Mouse (Mus musculus): ENCODE measurements around the gene Fbxw10. TPM values are rescaled to one million over a fixed set of nuclear protein-coding genes. Genes with fewer than 3 reads are reported as not detected.

Fbxw10 gene
- polyA plus RNA-seq, 1 experiment from 2014 or later: 0.03 TPM

DNA sequence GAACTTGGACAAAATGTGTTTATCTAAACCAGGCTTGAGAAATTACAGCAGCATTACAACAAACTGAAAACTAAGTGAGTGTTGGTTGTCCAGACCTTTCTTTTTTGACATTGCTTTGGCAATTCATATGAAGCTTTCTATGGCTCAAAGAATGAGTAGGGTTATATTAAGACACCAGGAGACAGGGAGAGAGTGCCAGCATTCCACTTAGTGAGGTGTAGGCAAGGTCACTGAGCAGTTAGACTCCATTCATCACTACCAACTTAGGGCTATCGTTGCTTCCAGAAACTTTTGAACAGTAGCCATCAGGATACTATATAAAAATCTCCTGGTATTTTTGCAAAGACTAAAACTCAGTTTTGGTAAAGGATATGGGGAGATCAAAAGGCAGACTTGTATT, 30.5 kb downstream of the Fbxw10 start:
- no peaks in the 10 kb centered on the region for H3K36me3 ChIP-seq
- 85% methylated on average over 1 of the region's 1 CpGs for WGBS (ENCODE audit: insufficient replicate concordance)
- no peaks in the 10 kb centered on the region for H3K9me3 ChIP-seq (replicated peaks)
- DNase-seq (no peak), ATAC-seq (ENCODE audit: low read depth) (no peak)
- no peak overlapping the region for H3K4me2 ChIP-seq
- H3K4me3 ChIP-seq (replicated peaks): no peak overlapping the region
- H3K4me1 ChIP-seq (replicated peaks): peaks cover 25% of the 10 kb centered on the region
- no peak overlapping the region for H3K27ac ChIP-seq
- no peaks in the 10 kb centered on the region for H3K27me3 ChIP-seq
- no peak overlapping the region for H3K9ac ChIP-seq

DNA sequence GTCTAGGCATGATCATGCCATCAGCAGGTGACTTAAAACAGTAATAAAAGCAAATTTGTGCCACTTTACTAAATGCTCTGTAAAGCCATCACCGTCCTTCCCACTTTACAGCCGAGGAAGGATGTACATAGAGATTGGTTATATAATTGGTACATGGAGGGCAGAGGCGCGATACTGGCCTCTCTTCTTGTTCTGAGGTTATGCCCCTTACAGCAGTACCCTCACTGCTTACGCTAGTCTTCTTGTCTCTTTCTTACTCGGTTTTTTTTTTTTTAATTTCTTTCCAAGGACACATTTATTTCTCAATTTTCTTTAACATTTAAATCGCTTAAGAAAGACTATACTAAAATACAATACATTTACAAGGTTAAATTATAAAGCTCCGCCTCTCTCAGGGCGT, 31.9 kb downstream of the Fbxw10 start:
- ATAC-seq (ENCODE audit: low read depth): no peak
- Histone ChIP-seq H3K27ac (no peak overlapping the region), H3K36me3 (0 out of 2 replicates have a peak, but pooled peaks cover 3% of the 10 kb centered on the region), H3K4me3 (replicated peaks) (peak overlapping the region; percentile 82), H3K9ac (0 out of 2 replicates have a peak overlapping the region, but pooled peaks have one; percentile 44), H3K9me3 (replicated peaks) (no peaks in the 10 kb centered on the region), H3K4me1 (replicated peaks) (peaks cover 36% of the 10 kb centered on the region), H3K4me2 (peak overlapping the region; percentile 98), H3K27me3 (no peaks in the 10 kb centered on the region)
- DNase-seq: no peak
- 21% methylated on average over 9 of the region's 9 CpGs for WGBS (ENCODE audit: insufficient replicate concordance)

DNA sequence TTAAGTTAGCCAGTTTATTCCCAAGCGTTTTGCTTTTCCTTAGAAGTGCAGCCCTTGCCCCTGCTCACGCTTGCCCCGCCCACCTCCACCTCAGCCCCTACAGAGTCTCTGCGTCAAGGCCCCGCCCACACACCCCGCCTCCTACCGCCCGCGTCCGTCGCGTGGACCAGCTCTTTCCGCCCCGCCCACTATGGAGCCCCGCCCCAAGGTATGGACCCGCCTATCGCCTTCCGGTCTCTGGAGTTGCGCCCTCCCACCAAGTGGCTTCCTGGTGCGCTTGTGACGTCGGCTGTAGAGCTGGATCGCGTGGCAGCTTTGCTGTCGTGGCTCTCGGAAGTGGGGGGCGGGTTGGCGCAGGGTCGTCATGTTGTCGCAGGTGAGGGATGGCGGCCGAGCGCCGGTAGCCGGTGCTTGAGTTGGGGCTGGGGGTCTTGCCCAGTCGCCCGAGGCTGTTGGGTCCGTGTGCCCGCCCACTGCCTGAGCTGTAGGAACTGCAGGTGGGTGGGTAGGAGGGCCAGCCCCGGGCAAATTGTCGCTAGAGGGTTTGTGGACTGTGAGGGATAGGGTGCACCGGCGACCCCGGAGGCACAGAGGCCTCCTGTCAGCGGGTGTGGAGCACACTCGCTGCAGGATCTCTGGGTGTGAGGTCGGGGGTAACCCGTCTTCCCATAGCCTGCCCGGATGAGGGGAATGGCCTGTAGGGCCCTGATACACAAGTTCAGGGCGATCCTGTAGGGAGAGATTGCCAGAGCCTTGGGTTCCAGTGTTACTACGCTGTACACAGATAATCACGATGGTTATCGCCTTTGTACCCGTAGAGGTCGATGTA, 32.6 kb downstream of the Fbxw10 start, which contains the start of gene Tvp23b:
TSS of gene Tvp23b (plus strand) at position 236 of the 829 bp plus-strand sequence.
- no peaks in the 10 kb centered on the region for H3K9me3 ChIP-seq (replicated peaks)
- H3K27me3 ChIP-seq: no peaks in the 10 kb centered on the region
- peaks cover 5% of the 10 kb centered on the region; the same call in 1 of the 2 replicates for H3K36me3 ChIP-seq
- peak within 1 kb of the TSS; percentile 82 for H3K4me3 ChIP-seq (replicated peaks)
- peak within 1 kb of the TSS; percentile 87 for H3K9ac ChIP-seq
- H3K4me2 ChIP-seq: peak within 1 kb of the TSS; percentile 98
- ATAC-seq (ENCODE audit: low read depth) (peak; percentile 93), DNase-seq (peak; percentile 98)
- under 1% methylated on average over 55 of the region's 55 CpGs for WGBS (ENCODE audit: insufficient replicate concordance)
- peak within 1 kb of the TSS; percentile 83 for H3K27ac ChIP-seq
- peaks cover 37% of the 10 kb centered on the region for H3K4me1 ChIP-seq (replicated peaks)

GRCm38 (mm10) chr11:62883407-62883806, 36.5 kb downstream of the Fbxw10 start:
- Histone ChIP-seq H3K4me3 (replicated peaks) (no peak overlapping the region; the same call in 1 of the 2 replicates), H3K9ac (no peak overlapping the region), H3K36me3 (peaks cover 39% of the 10 kb centered on the region), H3K4me1 (replicated peaks) (peaks cover 37% of the 10 kb centered on the region), H3K27me3 (no peaks in the 10 kb centered on the region), H3K9me3 (replicated peaks) (no peaks in the 10 kb centered on the region), H3K4me2 (peak overlapping the region; percentile 37), H3K27ac (no peak overlapping the region)
- ATAC-seq (ENCODE audit: low read depth) (no peak), DNase-seq (no peak)
- WGBS (ENCODE audit: insufficient replicate concordance): 32% methylated on average over 8 of the region's 8 CpGs

- Histone ChIP-seq H3K9me3 (replicated peaks) (no peaks in the 10 kb centered on the region), H3K27me3 (no peaks in the 10 kb centered on the region), H3K9ac (no peak overlapping the region), H3K36me3 (peaks cover 47% of the 10 kb centered on the region), H3K4me1 (replicated peaks) (peaks cover 34% of the 10 kb centered on the region), H3K4me3 (replicated peaks) (no peak overlapping the region), H3K4me2 (no peak overlapping the region), H3K27ac (0 out of 2 replicates have a peak overlapping the region, but pooled peaks have one; percentile 8)
- DNase-seq (no peak), ATAC-seq (ENCODE audit: low read depth) (no peak)
- WGBS (ENCODE audit: insufficient replicate concordance): 84% methylated on average over 5 of the region's 5 CpGs
These were observed 38.5 kb downstream of the Fbxw10 start for GRCm38 (mm10) chr11:62885323-62885722.

DNA sequence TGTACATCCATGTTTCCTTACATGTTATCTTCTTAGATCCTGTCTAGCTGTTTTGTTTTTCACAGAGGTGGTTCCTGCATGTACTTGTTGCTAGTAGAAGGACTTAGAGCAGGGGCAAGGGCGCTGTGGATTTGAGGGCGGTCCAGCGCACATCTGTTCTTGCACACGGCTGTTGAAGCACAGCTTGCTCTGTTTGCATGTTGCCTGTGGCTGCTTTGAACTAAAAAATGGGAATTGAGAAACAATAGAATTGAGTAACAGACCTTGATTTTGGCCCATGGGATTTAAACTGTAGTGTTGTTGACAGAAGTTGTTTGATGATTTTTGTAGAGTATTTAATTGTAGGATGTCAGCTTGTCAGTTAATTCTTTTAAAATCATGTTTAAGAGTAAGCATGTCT, 43.9 kb downstream of the Fbxw10 start:
- H3K9ac ChIP-seq: no peak overlapping the region
- H3K27ac ChIP-seq: no peak overlapping the region
- H3K36me3 ChIP-seq: peaks cover 51% of the 10 kb centered on the region
- DNase-seq (no peak), ATAC-seq (ENCODE audit: low read depth) (no peak)
- H3K27me3 ChIP-seq: no peaks in the 10 kb centered on the region
- 86% methylated on average over 4 of the region's 4 CpGs for WGBS (ENCODE audit: insufficient replicate concordance)
- peaks cover 6% of the 10 kb centered on the region for H3K4me1 ChIP-seq (replicated peaks)
- H3K4me2 ChIP-seq: no peak overlapping the region
- no peaks in the 10 kb centered on the region for H3K9me3 ChIP-seq (replicated peaks)
- H3K4me3 ChIP-seq (replicated peaks): no peak overlapping the region

- WGBS (ENCODE audit: insufficient replicate concordance): 74% methylated on average over 11 of the region's 11 CpGs
- no peaks in the 10 kb centered on the region for H3K9me3 ChIP-seq (replicated peaks)
- peaks cover 43% of the 10 kb centered on the region for H3K36me3 ChIP-seq
- no peak overlapping the region for H3K4me2 ChIP-seq
- H3K9ac ChIP-seq: no peak overlapping the region
- ATAC-seq (ENCODE audit: low read depth): no peak
- no peak overlapping the region for H3K4me3 ChIP-seq (replicated peaks)
- DNase-seq: no peak
- H3K4me1 ChIP-seq (replicated peaks): peaks cover 6% of the 10 kb centered on the region
- H3K27ac ChIP-seq: no peak overlapping the region
- no peaks in the 10 kb centered on the region for H3K27me3 ChIP-seq
These were observed 44.9 kb downstream of the Fbxw10 start for GRCm38 (mm10) chr11:62891763-62892162.

DNA sequence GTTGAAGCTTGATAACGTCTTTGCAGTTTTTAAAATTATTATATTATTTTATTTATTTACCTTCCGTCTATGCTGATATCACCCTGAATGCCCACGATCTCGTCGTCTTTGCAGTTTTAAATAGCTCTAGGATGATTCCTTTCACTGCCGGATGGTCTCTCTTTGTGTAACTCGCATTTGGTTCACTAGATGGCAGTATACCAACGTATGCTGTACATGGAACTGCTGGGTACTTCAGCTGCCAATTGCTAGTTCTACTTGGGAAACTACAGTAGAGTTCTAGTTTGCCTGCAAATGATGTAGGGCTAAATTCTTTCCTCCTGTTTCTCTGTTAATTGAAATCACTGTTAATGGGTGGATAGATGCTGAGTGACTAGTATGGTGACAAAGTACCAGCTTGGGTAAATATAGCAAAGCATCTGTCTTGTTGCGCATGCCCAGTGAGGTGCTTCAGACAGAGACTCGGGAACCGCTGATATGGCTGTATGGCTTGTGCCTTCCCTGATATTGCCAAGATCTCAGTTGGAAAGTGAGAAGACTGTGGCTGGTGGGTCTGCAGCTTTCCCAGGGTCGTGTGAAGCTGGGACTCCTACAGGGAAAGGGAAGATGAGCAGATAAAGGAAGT, 54.9 kb downstream of the Fbxw10 start:
- WGBS (ENCODE audit: insufficient replicate concordance): 26% methylated on average over 12 of the region's 12 CpGs

DNA sequence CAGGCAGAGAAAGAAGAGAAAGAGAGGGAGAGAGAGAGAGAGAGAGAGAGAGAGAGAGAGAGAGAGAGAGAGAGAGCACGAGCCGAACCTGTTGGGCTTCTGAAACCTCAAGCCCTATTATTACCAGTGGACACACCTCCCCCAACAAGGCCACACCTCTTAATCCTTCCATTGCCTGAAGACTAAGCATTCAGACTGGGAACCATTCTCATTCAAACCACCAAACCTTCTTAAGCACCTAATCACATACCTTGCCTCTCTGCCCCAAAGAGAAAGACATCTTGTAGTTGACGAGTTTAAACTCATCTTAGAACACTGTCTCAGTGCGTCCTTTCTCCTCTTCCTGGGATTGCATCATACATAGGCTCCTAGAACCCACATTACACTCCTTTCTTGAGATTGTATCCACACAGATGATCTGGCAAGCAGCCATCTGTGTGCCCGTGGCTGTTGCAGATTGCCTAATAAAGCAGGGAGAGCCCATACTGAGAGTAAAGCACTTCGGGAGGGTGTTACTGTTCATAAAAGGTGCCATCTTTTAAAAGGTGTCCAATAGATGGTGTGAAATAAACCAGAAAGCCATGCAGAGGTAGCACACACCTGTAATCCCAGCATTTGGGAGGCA, 57.1 kb downstream of the Fbxw10 start:
- no peaks in the 10 kb centered on the region for H3K36me3 ChIP-seq
- no peak for DNase-seq
- 53% methylated on average over 6 of the region's 6 CpGs for WGBS (ENCODE audit: insufficient replicate concordance)
- H3K9me3 ChIP-seq (replicated peaks): no peaks in the 10 kb centered on the region
- no peak overlapping the region for H3K4me3 ChIP-seq (replicated peaks)
- no peaks in the 10 kb centered on the region for H3K27me3 ChIP-seq
- ATAC-seq (ENCODE audit: low read depth): no peak
- H3K27ac ChIP-seq: no peak overlapping the region
- no peak overlapping the region for H3K9ac ChIP-seq
- no peak overlapping the region for H3K4me2 ChIP-seq
- no peaks in the 10 kb centered on the region for H3K4me1 ChIP-seq (replicated peaks)

More for the DNA sequence above, 54.9 kb downstream of the Fbxw10 start:
- no peak overlapping the region for H3K9ac ChIP-seq
- H3K27ac ChIP-seq: no peak overlapping the region
- ATAC-seq (ENCODE audit: low read depth) (no peak), DNase-seq (peak; percentile 9)
- no peaks in the 10 kb centered on the region for H3K9me3 ChIP-seq (replicated peaks)
- H3K27me3 ChIP-seq: no peaks in the 10 kb centered on the region
- no peaks in the 10 kb centered on the region for H3K36me3 ChIP-seq
- no peak overlapping the region for H3K4me3 ChIP-seq (replicated peaks)
- H3K4me1 ChIP-seq (replicated peaks): no peaks in the 10 kb centered on the region
- H3K4me2 ChIP-seq: no peak overlapping the region

GRCm38 (mm10) chr11:62909720-62910306, 62.9 kb downstream of the Fbxw10 start:
- 36% methylated on average over 3 of the region's 3 CpGs for WGBS (ENCODE audit: insufficient replicate concordance)
- no peak for ATAC-seq (ENCODE audit: low read depth)

DNA sequence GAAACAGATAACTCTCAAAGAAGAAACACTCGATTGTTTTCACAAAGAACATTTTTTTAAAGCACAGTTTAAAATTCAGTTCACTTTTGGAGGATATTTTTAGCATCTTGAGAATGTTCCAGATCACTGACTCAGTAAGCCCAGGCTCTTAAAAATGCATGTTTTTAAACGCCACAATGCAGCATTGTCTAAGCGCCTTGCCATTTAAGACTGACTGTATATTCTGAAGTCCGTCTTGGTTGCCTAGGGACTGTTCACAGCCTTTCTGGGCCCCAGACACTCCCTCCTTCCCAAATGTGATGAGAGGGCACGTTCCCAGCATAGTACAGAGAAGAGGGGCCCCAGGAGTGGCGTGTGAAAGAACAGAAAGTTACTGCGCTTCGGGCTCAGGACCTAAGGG, 64.5 kb downstream of the Fbxw10 start:
- Histone ChIP-seq H3K4me2 (no peak overlapping the region), H3K36me3 (no peaks in the 10 kb centered on the region), H3K27ac (no peak overlapping the region), H3K27me3 (no peaks in the 10 kb centered on the region), H3K4me3 (replicated peaks) (no peak overlapping the region), H3K4me1 (replicated peaks) (no peaks in the 10 kb centered on the region), H3K9me3 (replicated peaks) (no peaks in the 10 kb centered on the region), H3K9ac (no peak overlapping the region)
- no peak for ATAC-seq (ENCODE audit: low read depth)
- WGBS (ENCODE audit: insufficient replicate concordance): 61% methylated on average over 8 of the region's 8 CpGs
- DNase-seq: no peak

More at GRCm38 (mm10) chr11:62909720-62910306, 62.9 kb downstream of the Fbxw10 start:
- Histone ChIP-seq H3K4me1 (replicated peaks) (no peaks in the 10 kb centered on the region), H3K4me3 (replicated peaks) (no peak overlapping the region), H3K27me3 (no peaks in the 10 kb centered on the region), H3K9ac (no peak overlapping the region), H3K9me3 (replicated peaks) (no peaks in the 10 kb centered on the region), H3K27ac (no peak overlapping the region), H3K4me2 (no peak overlapping the region), H3K36me3 (no peaks in the 10 kb centered on the region)
- DNase-seq: no peak

Data from liver, embryonic 13.5 days (tissue).